Mouse (Mus musculus) midbrain, embryonic 15.5 days (tissue): Measurements from ENCODE around the gene Rgs6. TPM values are rescaled to one million over a fixed set of nuclear protein-coding genes. Genes with fewer than 3 reads are reported as not detected.

Experiments
- ATAC-seq: fragments of 200-750 bp; cut with Nextera tagmentation; replicated peaks from 2 replicates; pipeline ENCODE4 v1.8.0; 2017; ENCODE audit warnings: moderate TSS enrichment
- H3K27ac ChIP-seq: fragments of 300-500 bp; sonication (generic); 2 replicates; pipeline ENCODE4 v1.5.1; 2015; ENCODE audit warnings: mild to moderate bottlenecking, inconsistent platforms
- H3K27me3 ChIP-seq: fragments of 300-500 bp; sonication (generic); replicated peaks from 2 replicates; pipeline ENCODE4 v1.6.1; 2015; ENCODE audit warnings: inconsistent platforms
- H3K36me3 ChIP-seq: fragments of 300-500 bp; sonication (generic); replicated peaks from 2 replicates; pipeline ENCODE4 v1.6.1; 2015; ENCODE audit warnings: inconsistent platforms
- H3K4me1 ChIP-seq: fragments of 300-500 bp; sonication (generic); 2 replicates; pipeline ENCODE4 v1.6.1; 2015; ENCODE audit warnings: inconsistent platforms
- H3K4me2 ChIP-seq: fragments of 300-500 bp; sonication (generic); 2 replicates; pipeline ENCODE4 v1.6.1; 2015; ENCODE audit warnings: inconsistent platforms, mild to moderate bottlenecking, moderate library complexity
- H3K4me3 ChIP-seq: fragments of 300-500 bp; sonication (generic); 2 replicates; pipeline ENCODE4 v1.5.1; 2015; ENCODE audit warnings: mild to moderate bottlenecking, inconsistent platforms
- H3K9ac ChIP-seq: fragments of 300-500 bp; sonication (generic); 2 replicates; pipeline ENCODE4 v1.6.1; 2015; ENCODE audit warnings: mild to moderate bottlenecking, inconsistent platforms
- H3K9me3 ChIP-seq: fragments of 300-500 bp; sonication (generic); 2 replicates; pipeline ENCODE4 v1.6.1; 2016; ENCODE audit warnings: inconsistent platforms
- WGBS: fragments of 180-500 bp; shearing (Covaris S2); methylation state at CpG from one replicate; pipeline ENCODE4 v1.1.7; 2015; ENCODE audit warnings: mixed read lengths; 5-methylcytosine and 5-hydroxymethylcytosine counted together
- polyA plus RNA-seq: library from polyadenylated mRNA; unstranded; fragments of >200 nt; fragmentation: Nextera tagmentation; extraction: Ambion mirVana; gene quantifications from 2 replicates; pipeline ENCODE4 v1.2.1, GENCODE M21; 2015

Gene Rgs6
- polyA plus RNA-seq, 1 experiment from 2014 or later = 15.5 TPM

DNA sequence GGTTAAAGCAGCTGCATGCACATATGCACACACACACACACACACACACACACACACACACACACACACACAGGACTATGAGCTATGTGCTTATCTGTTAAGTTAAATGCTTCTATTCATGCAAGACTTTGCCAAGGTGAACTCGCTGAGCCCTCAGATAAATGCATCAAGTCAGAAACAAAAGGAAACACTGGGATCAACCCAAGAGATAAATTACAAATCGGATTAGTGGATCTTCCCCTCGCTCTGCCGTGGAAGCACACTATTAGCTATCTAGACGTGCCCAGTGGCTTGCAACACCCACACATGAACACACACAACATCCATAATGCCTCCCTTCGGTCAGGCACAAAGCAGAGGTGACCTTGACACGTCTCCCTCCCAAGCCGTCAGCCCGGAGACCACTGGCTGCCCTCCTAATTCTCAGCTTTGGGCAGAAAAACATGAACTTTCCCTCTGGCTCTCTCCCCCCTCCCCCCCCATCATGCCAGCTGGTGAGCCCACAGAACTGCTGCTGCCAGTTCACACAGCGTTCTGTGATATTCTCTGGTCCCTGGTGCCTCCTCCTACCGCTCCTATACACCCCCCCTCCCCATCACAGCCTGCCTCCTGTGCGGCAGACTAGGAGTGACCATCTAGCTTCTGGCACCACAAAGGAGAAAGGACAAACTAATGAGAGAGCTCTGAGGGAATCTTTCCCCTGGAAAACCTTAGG lies 581.6 kb downstream of the Rgs6 start:
- Histone ChIP-seq H3K4me2 (peak overlapping the region; percentile 10; the same call in 1 of the 2 replicates), H3K9ac (no peak overlapping the region)

DNA sequence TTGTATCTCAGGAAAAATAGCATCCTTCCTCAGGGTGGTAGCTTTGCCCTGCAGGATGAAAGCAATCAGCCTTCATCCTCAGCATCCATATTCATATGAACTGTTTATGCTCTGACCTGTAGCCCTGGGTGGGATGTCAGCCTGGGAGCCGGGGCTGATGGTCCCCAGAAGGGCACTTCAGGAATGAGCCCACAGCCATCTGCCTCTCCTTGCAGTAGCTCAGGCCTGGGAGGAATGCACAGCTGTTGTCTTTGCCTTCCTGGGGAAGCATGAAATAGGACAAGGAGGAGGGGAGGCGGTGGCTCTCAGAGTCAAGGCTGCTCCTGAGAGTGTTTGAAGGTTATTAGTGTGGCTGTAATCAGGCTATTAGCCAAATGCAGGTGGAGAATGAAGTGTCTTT lies 590.7 kb downstream of the Rgs6 start:
- Histone ChIP-seq H3K27ac (no peak overlapping the region), H3K4me2 (no peak overlapping the region), H3K27me3 (no peaks in the 10 kb centered on the region), H3K9ac (no peak overlapping the region), H3K4me3 (no peak overlapping the region), H3K36me3 (no peaks in the 10 kb centered on the region), H3K9me3 (no peaks in the 10 kb centered on the region), H3K4me1 (no peaks in the 10 kb centered on the region)
- ATAC-seq = no peak
- WGBS = 58% methylated on average over 2 of the region's 2 CpGs

More for the DNA sequence above, 581.6 kb downstream of the Rgs6 start:
- WGBS = 22% methylated on average over 12 of the region's 12 CpGs
- Histone ChIP-seq H3K27ac (peak overlapping the region; percentile 67), H3K4me3 (no peak overlapping the region), H3K36me3 (no peaks in the 10 kb centered on the region), H3K4me1 (peaks cover 16% of the 10 kb centered on the region), H3K9me3 (no peaks in the 10 kb centered on the region), H3K27me3 (no peaks in the 10 kb centered on the region)
- peak; percentile 69 for ATAC-seq

DNA sequence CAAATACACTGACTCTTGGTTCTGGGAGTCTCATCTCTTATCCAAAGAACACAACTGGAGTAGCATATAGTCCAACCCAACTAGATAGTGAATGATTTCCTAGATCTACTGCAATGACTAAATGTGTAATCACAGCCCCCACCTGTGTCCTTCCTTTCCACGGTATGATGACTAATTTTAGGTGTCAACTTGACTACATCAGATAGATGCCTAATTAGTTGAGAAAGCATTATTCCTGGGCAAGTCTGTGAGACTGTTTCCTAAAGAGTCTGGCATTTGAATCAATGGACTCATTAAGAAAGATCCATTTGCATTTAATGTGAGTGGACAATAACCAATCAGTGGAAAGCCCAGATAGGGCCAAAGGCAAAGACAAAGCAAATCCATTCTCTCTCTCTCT lies 591.8 kb downstream of the Rgs6 start:
- Histone ChIP-seq H3K4me1 (no peaks in the 10 kb centered on the region), H3K27me3 (no peaks in the 10 kb centered on the region), H3K9me3 (no peaks in the 10 kb centered on the region), H3K27ac (no peak overlapping the region), H3K36me3 (no peaks in the 10 kb centered on the region), H3K4me2 (no peak overlapping the region), H3K4me3 (no peak overlapping the region), H3K9ac (no peak overlapping the region)
- no peak for ATAC-seq
- 82% methylated on average over 1 of the region's 1 CpGs for WGBS

DNA sequence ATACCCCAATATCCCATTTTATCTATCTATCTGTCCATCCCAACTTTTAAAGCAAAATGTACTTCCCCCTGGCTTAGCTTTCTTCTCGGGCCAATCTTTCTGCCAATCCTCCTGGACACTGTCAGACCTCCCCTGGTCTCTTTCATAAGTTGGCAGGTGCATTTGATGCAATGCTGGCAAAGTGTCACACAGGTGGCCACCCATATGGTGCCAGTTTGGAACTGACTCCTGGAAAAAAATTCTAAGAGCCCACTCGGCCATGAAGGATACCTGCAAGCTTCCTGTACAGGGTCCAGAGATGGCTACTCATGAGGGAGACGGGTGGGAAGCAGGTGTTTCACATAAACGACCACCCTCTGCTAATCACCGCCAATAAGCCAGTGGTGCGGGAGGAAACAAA lies 592.5 kb downstream of the Rgs6 start:
- H3K9me3 ChIP-seq = no peaks in the 10 kb centered on the region
- no peak overlapping the region for H3K4me3 ChIP-seq
- H3K4me1 ChIP-seq = no peaks in the 10 kb centered on the region
- H3K9ac ChIP-seq = no peak overlapping the region
- no peak for ATAC-seq
- no peak overlapping the region for H3K4me2 ChIP-seq
- WGBS = 81% methylated on average over 6 of the region's 6 CpGs
- H3K36me3 ChIP-seq = no peaks in the 10 kb centered on the region
- H3K27ac ChIP-seq = no peak overlapping the region
- no peaks in the 10 kb centered on the region for H3K27me3 ChIP-seq

DNA sequence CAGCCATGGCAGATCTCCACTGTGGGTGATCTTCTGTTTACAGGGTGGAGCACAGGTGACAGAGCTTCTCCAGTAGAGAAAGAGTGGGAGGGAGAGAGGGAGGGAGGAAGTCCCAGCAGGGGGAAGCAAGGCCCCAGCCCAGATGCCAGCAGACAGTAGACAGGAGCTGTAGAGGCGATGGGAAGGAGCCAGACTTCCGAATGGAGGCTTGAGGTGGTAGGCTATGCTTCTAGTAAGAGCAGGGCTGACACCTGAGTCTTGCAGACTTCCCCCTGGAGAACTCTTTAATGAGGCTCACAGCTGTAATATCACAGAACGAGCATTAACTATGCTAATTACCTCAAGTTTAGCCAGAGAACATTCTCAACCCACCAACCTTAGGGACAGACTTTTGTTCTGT lies 613.6 kb downstream of the Rgs6 start:
- 35% methylated on average over 3 of the region's 3 CpGs for WGBS
- Histone ChIP-seq H3K9me3 (no peaks in the 10 kb centered on the region), H3K27me3 (no peaks in the 10 kb centered on the region), H3K9ac (no peak overlapping the region), H3K4me1 (peaks cover 5% of the 10 kb centered on the region; the same call in 1 of the 2 replicates), H3K36me3 (no peaks in the 10 kb centered on the region), H3K4me3 (no peak overlapping the region), H3K27ac (no peak overlapping the region), H3K4me2 (no peak overlapping the region)
- ATAC-seq = no peak

DNA sequence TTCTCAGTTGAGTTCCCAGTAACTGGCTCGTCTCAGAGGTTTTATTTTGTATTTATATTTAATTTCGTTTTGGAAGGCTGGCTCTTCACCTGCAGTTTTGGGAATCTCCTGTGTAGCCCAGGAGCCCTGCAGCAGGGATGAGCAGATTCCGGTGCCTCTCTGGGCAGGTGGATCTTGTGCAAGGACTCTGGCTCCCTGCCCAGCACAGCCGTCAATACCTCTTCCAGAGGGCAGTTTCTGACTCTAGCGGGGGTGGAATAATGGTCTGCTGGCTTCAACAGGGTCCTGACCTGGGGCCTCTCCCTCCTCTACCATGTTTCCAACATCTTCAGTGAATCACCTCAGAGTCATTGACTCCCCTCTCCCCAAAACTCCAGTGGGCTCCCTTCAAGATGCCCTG lies 616.3 kb downstream of the Rgs6 start:
- no peaks in the 10 kb centered on the region for H3K27me3 ChIP-seq
- no peaks in the 10 kb centered on the region for H3K36me3 ChIP-seq
- H3K4me2 ChIP-seq = no peak overlapping the region
- H3K27ac ChIP-seq = no peak overlapping the region
- H3K4me1 ChIP-seq = peaks cover 23% of the 10 kb centered on the region
- 64% methylated on average over 5 of the region's 5 CpGs for WGBS
- ATAC-seq = no peak
- no peak overlapping the region for H3K9ac ChIP-seq
- H3K4me3 ChIP-seq = no peak overlapping the region
- no peaks in the 10 kb centered on the region for H3K9me3 ChIP-seq

DNA sequence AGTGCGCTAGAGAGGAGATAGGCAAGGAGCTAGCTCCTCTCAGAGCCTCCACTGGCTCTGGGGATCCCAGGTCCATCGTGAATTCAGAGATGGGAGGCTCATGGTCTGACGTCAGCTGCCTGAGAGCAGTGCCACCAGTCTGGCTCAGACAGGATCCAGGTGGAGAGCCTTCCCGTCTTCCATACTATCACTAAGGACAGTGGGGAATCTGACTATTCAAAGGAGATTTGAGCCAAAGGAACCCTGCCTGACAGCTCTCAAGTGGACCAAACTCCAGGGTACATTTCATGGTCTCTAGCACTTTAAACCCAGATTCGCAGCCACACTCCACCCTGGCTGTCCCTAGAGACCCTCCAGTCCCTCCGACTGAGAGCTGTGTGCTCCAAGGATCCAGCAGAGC lies 618.8 kb downstream of the Rgs6 start:
- Histone ChIP-seq H3K4me1 (peaks cover 21% of the 10 kb centered on the region), H3K27me3 (no peaks in the 10 kb centered on the region), H3K27ac (no peak overlapping the region), H3K9ac (no peak overlapping the region), H3K4me2 (no peak overlapping the region), H3K36me3 (no peaks in the 10 kb centered on the region), H3K4me3 (no peak overlapping the region), H3K9me3 (no peaks in the 10 kb centered on the region)
- 63% methylated on average over 6 of the region's 6 CpGs for WGBS
- no peak for ATAC-seq

DNA sequence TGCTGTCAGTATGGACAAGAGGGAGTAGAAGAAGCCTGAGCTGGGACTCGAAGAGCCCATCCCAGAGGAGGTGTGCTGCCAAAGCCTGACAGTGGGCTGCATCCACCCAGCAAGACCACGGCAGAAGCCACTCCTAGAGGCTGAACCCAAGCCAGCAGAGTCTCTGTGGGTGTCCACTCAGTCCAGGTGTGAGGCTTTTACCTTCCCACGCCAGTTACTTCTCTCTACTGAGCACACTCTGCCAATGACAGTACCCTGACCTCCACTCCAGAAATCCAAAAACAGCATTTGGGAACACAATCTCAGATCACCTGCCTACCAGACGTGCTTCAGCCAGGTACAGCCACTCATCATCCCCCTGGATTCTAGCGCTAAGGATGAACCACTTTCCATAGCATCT lies 619.4 kb downstream of the Rgs6 start:
- H3K36me3 ChIP-seq = no peaks in the 10 kb centered on the region
- H3K4me3 ChIP-seq = no peak overlapping the region
- H3K27ac ChIP-seq = peak overlapping the region; percentile 48; the same call in 1 of the 2 replicates
- no peaks in the 10 kb centered on the region for H3K27me3 ChIP-seq
- ATAC-seq = no peak
- H3K4me2 ChIP-seq = no peak overlapping the region
- 76% methylated on average over 5 of the region's 5 CpGs for WGBS
- H3K9me3 ChIP-seq = no peaks in the 10 kb centered on the region
- no peak overlapping the region for H3K9ac ChIP-seq
- H3K4me1 ChIP-seq = peaks cover 21% of the 10 kb centered on the region

DNA sequence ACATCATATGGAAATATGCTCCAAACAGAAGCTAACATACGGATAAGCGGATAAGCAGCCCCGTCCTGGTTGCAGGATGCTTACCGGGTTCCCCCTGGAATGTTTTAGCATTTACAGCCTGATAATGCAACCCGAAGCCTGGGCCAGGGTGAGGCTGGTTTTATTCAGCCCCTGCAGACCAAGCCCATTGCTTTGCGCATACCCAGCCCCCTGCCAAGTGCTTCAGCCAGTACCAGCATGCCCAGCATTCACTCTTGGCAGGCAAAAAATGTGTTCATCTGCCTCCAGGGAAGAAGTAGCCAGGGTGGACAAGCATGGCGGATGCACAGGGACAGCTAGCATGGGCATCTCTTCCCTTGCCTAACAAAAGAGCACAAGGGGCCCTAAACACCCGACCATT lies 619.9 kb downstream of the Rgs6 start:
- Histone ChIP-seq H3K9me3 (no peaks in the 10 kb centered on the region), H3K27ac (peak overlapping the region; percentile 48), H3K27me3 (no peaks in the 10 kb centered on the region), H3K9ac (no peak overlapping the region), H3K4me3 (no peak overlapping the region), H3K36me3 (no peaks in the 10 kb centered on the region), H3K4me1 (peaks cover 21% of the 10 kb centered on the region), H3K4me2 (no peak overlapping the region)
- 51% methylated on average over 8 of the region's 8 CpGs for whole genome bisulfite sequencing
- ATAC-seq = 0 out of 2 replicates have a peak, but pooled peaks have one; percentile 15

DNA sequence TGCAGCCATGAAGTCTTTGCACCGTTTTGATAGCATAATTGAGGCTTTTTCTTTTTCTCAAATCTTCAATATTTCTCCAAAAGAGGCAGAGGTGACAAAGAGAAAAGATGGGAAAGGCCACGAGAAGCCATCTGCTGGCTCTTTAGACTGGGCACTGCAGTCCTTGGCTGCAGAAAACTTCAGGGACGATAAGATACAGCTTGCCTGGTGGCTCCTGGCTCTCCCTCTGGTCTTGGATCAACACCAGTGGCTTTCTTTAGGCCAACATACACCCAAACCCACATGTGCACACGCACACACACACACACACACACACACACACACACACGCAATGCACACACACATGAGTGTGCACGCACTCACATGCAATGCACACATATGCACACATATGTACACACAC lies 620.7 kb downstream of the Rgs6 start:
- no peak overlapping the region for H3K4me3 ChIP-seq
- H3K4me1 ChIP-seq = peaks cover 22% of the 10 kb centered on the region
- H3K9ac ChIP-seq = no peak overlapping the region
- H3K36me3 ChIP-seq = no peaks in the 10 kb centered on the region
- 60% methylated on average over 6 of the region's 6 CpGs for WGBS
- no peaks in the 10 kb centered on the region for H3K27me3 ChIP-seq
- peak overlapping the region; percentile 48 for H3K27ac ChIP-seq
- ATAC-seq = no peak
- H3K9me3 ChIP-seq = no peaks in the 10 kb centered on the region
- H3K4me2 ChIP-seq = no peak overlapping the region

DNA sequence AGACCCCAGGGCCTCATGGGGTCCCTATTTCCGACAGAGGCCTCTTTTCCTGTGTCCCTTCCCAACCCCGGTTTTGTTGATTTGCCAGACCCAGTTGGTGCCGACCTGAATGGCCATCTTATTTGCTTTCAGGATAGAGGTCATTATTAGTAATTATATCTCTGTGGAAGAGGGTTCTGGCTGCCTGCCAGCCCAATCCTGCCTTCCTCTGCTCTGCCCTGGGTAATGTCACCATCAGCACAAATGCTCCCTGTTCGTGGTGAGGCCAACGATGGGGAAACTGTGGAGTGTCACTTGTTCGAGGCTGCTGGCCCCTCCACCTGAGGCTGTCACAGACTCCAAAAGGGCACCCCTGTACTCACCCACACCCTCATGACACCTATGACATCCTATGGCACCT lies 621.4 kb downstream of the Rgs6 start:
- no peaks in the 10 kb centered on the region for H3K9me3 ChIP-seq
- no peaks in the 10 kb centered on the region for H3K36me3 ChIP-seq
- 34% methylated on average over 6 of the region's 6 CpGs for WGBS
- H3K9ac ChIP-seq = no peak overlapping the region
- no peak overlapping the region for H3K27ac ChIP-seq
- H3K27me3 ChIP-seq = no peaks in the 10 kb centered on the region
- H3K4me2 ChIP-seq = no peak overlapping the region
- H3K4me1 ChIP-seq = peaks cover 28% of the 10 kb centered on the region
- no peak for ATAC-seq
- H3K4me3 ChIP-seq = no peak overlapping the region

DNA sequence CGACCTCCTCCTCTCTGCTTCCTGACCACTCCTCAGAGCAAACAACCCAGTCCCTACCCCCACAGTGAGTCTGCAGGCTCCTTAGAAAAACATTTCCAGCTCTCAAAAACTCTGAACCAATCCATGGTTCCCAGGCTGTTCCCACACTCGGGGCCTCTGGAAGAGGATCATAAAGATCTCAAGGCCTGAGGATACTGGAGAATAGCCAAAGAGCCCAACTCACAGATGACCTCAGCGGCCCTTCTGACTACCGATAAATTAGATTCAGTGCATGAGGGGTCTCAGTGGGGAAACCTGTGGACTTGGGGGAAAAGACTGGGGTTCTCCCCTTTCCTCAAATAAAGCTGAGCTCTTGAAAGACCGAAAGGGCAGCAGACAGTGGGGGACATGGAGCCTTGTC lies 622.2 kb downstream of the Rgs6 start:
- no peak overlapping the region for H3K4me2 ChIP-seq
- H3K36me3 ChIP-seq = no peaks in the 10 kb centered on the region
- H3K9ac ChIP-seq = no peak overlapping the region
- H3K9me3 ChIP-seq = no peaks in the 10 kb centered on the region
- H3K4me1 ChIP-seq = peaks cover 28% of the 10 kb centered on the region
- no peak overlapping the region for H3K27ac ChIP-seq
- no peak for ATAC-seq
- no peak overlapping the region for H3K4me3 ChIP-seq
- H3K27me3 ChIP-seq = no peaks in the 10 kb centered on the region
- WGBS = 69% methylated on average over 5 of the region's 5 CpGs

DNA sequence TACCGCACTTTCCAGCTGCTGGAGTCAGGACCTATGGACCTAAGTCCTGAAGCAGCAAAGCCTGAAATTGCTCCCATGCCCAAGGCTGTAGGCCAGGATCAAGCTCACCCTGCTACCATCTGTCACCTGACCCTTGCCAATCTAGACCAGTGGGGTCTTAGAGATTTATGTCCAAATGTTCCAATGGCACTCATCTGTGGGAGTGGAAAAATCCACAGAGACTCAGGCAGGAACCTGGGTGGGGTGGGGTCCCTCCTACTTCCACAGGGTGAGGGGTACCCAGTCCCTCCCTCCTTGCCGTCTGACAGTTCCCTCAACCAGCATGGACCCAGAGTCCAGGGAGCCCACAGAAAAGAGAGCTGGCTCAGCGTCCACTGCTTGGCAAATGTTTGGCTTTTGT lies 622.6 kb downstream of the Rgs6 start:
- no peak for ATAC-seq
- Histone ChIP-seq H3K4me2 (no peak overlapping the region), H3K27ac (no peak overlapping the region), H3K4me3 (no peak overlapping the region), H3K36me3 (no peaks in the 10 kb centered on the region), H3K9ac (no peak overlapping the region), H3K9me3 (no peaks in the 10 kb centered on the region), H3K27me3 (no peaks in the 10 kb centered on the region), H3K4me1 (peaks cover 28% of the 10 kb centered on the region)
- WGBS = 71% methylated on average over 3 of the region's 3 CpGs
